In genomic region chr6:47314507-47315334, GRCm38 (mm10) we compare ENCODE assay signal across 7 mouse cellular contexts.
DNase-seq lines count a peak whose midpoint lies in the region; ATAC-seq and TF ChIP-seq lines count a peak whose summit lies in the region.

No protein-coding gene starts in this region.

- peak; percentile 75 for TF ChIP-seq CTCF in lung, embryonic 14.5 days (IDR thresholded peaks at IDR 0.05; ENCODE audit: low read depth)

- H3K4me2 ChIP-seq in lung, embryonic 14.5 days, result peak overlapping the region; percentile 47
- H3K4me2 ChIP-seq in forebrain, embryonic 14.5 days (ENCODE audit: low read length), result peak overlapping the region; percentile 30

- H3K4me1 ChIP-seq in lung, embryonic 14.5 days (ENCODE audit: insufficient read depth), result peaks cover 6% of the 10 kb centered on the region; the same call in 1 of the 2 replicates
- H3K4me1 ChIP-seq in forebrain, embryonic 14.5 days (ENCODE audit: control insufficient read depth, insufficient read depth, low read length), result peaks cover 10% of the 10 kb centered on the region

- peak overlapping the region; percentile 14; the same call in 1 of the 2 replicates for H3K4me3 ChIP-seq in lung, embryonic 14.5 days (ENCODE audit: low read depth, low read length)
- H3K4me3 ChIP-seq in forebrain, embryonic 14.5 days (ENCODE audit: low read depth, low read length), result peak overlapping the region; percentile 9; the same call in 1 of the 2 replicates

- no peak overlapping the region for H3K9ac ChIP-seq in lung, embryonic 14.5 days
- peak overlapping the region; percentile 6; the same call in 1 of the 2 replicates for H3K9ac ChIP-seq in forebrain, embryonic 14.5 days (ENCODE audit: low read length)

- peak overlapping the region; percentile 39 for H3K27ac ChIP-seq in lung, embryonic 14.5 days (ENCODE audit: low read depth)
- no peak overlapping the region for H3K27ac ChIP-seq in forebrain, embryonic 14.5 days (ENCODE audit: low read depth, low read length)

- peak; percentile 87 for DNase-seq in lung, embryonic 14.5 days
- no peak for DNase-seq in lung, postnatal 4 days
- DNase-seq in adipocyte (ENCODE audit: low spot score), result peak; percentile 74
- peak; percentile 88 for DNase-seq in forebrain, embryonic 14.5 days (ENCODE audit: low spot score)
- DNase-seq in kidney, postnatal 14 days, result peak; percentile 26
- no peak for DNase-seq in right cerebral cortex, postnatal 25 days

- ATAC-seq in lung, embryonic 14.5 days (ENCODE audit: insufficient read depth), result peak; percentile 25
- ATAC-seq in forebrain, embryonic 14.5 days, result peak; percentile 38; the same call in 1 of the 2 replicates
- 0 out of 2 replicates have a peak, but pooled peaks have one; percentile 22 for ATAC-seq in monocyte, adult 5-6 weeks (replicated peaks; ENCODE audit: insufficient number of reproducible peaks, low FRiP score, low TSS enrichment, poor library complexity, severe bottlenecking)

- H3K27me3 ChIP-seq in lung, embryonic 14.5 days (ENCODE audit: insufficient read depth, low read length), result no peaks in the 10 kb centered on the region
- no peaks in the 10 kb centered on the region for H3K27me3 ChIP-seq in forebrain, embryonic 14.5 days (replicated peaks; ENCODE audit: control insufficient read depth, insufficient read depth, low read length)

- 45% methylated on average over 15 of the region's 15 CpGs for WGBS in lung, embryonic 14.5 days
- 56% methylated on average over 15 of the region's 15 CpGs for WGBS in forebrain, embryonic 14.5 days

- no peaks in the 10 kb centered on the region for H3K9me3 ChIP-seq in lung, embryonic 14.5 days (ENCODE audit: low read depth, low read length)
- H3K9me3 ChIP-seq in forebrain, embryonic 14.5 days (replicated peaks; ENCODE audit: control insufficient read depth, low read length), result no peaks in the 10 kb centered on the region

- H3K36me3 ChIP-seq in lung, embryonic 14.5 days (ENCODE audit: insufficient read depth), result no peaks in the 10 kb centered on the region
- no peaks in the 10 kb centered on the region for H3K36me3 ChIP-seq in forebrain, embryonic 14.5 days (ENCODE audit: control insufficient read depth, insufficient read depth, low read length)

Comparison
In these comparisons a context has a peak if more than half of its experiments do, and no peak if none do; other contexts are left out.
1. DNase-seq: peak in lung, embryonic 14.5 days (single experiment), adipocyte (single experiment), forebrain, embryonic 14.5 days (single experiment) and kidney, postnatal 14 days (single experiment); none in lung, postnatal 4 days (0 of 2) and right cerebral cortex, postnatal 25 days (single experiment).
2. Peak in every context shown above with its lines, with median percentiles within 50 percentile points of each other: ATAC-seq.